Mouse (Mus musculus): Measurements from ENCODE around the gene Col25a1.
A peak's percentile ranks its signal among the peaks of the same experiment; 100 is the strongest.

DNA sequence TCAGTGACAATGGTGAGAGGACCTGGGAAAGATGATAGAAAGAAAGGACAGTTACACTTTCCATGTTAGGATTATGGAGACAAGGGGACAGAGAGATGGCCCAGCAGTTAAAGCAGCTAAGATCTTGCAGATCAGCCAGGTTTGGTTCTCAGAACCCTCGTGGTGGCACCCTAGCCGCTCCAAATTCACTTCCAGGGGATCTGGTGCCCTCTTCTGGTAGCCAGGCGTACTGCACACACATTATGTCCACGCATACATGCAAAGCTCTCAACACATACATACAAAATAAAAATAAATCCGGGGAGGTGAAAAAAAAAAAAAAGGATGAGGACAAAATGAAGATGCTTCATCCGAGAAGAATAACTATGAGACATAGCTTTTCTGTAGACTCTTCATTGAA is 445.4 kb downstream of the Col25a1 start:
- TF ChIP-seq CTCF (conservative IDR thresholded peaks at IDR 0.05; ENCODE audit: insufficient read depth, insufficient read length, low read depth, low read length) = peak; percentile 59
- TF ChIP-seq POLR2A (IDR thresholded peaks at IDR 0.05; ENCODE audit: low read depth, low read length) = no peak
